Mouse (Mus musculus) gastrocnemius, postnatal 4 days (tissue): ENCODE data around the gene Cyld. TPM values are rescaled to one million over a fixed set of nuclear protein-coding genes. Genes with fewer than 3 reads are reported as not detected.
A peak's percentile ranks its signal among the peaks of the same experiment; 100 is the strongest.
"Not testable (repeated sequence)": the region's sequence is repeated elsewhere in the genome, so short reads cannot be mapped to it uniquely, and the experiment has no call there.

Experiments used
- DNase-seq, 2 experiments: peaks; one replicate each; pipeline ENCODE4 v3.0.0; 2021 to 2022; ENCODE audit warnings: low spot score in 2 of 2, mixed read lengths in 2 of 2
- long read RNA-seq, 2 experiments: library from polyadenylated mRNA; stranded (forward); transcript quantifications; one replicate each; pipeline ENCODE4 v2.0.0; 2021
- total RNA-seq, 2 experiments: library from RNA; stranded (reverse); gene quantifications; 2 replicates each; pipeline ENCODE4 v1.2.3; 2021

Gene Cyld
- 10 to 100 TPM; 15.1 to 20.4 TPM for total RNA-seq
- long read RNA-seq, experiment 1, full-length matches to known transcripts = 8 of 18 reads
- long read RNA-seq, experiment 1, partial matches to known transcripts = 2 of 18 reads
- long read RNA-seq, experiment 1, other reads (novel, unspliced or antisense) = 8 of 18 reads
- long read RNA-seq, experiment 2, full-length matches to known transcripts = 4 of 15 reads
- long read RNA-seq, experiment 2, partial matches to known transcripts = 4 of 15 reads
- long read RNA-seq, experiment 2, other reads (novel, unspliced or antisense) = 7 of 15 reads

GRCm38 (mm10) chr8:88696721-88697641, at the start of gene Cyld:
Gene Cyld (plus strand): TSS chr8:88697028.
- peak; percentile 95 to 98 for DNase-seq

GRCm38 (mm10) chr8:88648322-88648721, 48.5 kb upstream of the Cyld start:
- no peak for DNase-seq

GRCm38 (mm10) chr8:88650016-88650708, 46.7 kb upstream of the Cyld start:
- no peak for DNase-seq

GRCm38 (mm10) chr8:88651122-88651521, 45.7 kb upstream of the Cyld start:
- not testable (repeated sequence) for DNase-seq

- no peak for DNase-seq
These were observed 41.5 kb upstream of the Cyld start for GRCm38 (mm10) chr8:88655334-88655733.

- DNase-seq = no peak
These were observed 37.0 kb upstream of the Cyld start for GRCm38 (mm10) chr8:88659873-88660272.

- DNase-seq = no peak
These were observed 34.4 kb upstream of the Cyld start for GRCm38 (mm10) chr8:88662401-88662821.

GRCm38 (mm10) chr8:88664121-88664520, 32.7 kb upstream of the Cyld start:
- DNase-seq = no peak

- no peak for DNase-seq
These were observed 31.9 kb upstream of the Cyld start for GRCm38 (mm10) chr8:88664947-88665346.

GRCm38 (mm10) chr8:88666435-88666834, 30.4 kb upstream of the Cyld start:
- DNase-seq = no peak

- no peak for DNase-seq
These were observed 28.3 kb upstream of the Cyld start for GRCm38 (mm10) chr8:88668400-88669086.

- DNase-seq = no peak
These were observed 26.0 kb upstream of the Cyld start for GRCm38 (mm10) chr8:88670782-88671181.

- DNase-seq = no peak
These were observed 25.3 kb upstream of the Cyld start for GRCm38 (mm10) chr8:88671575-88671974.

- no peak for DNase-seq
These were observed 23.0 kb upstream of the Cyld start for GRCm38 (mm10) chr8:88673859-88674258.

- DNase-seq = no peak
These were observed 21.3 kb upstream of the Cyld start for GRCm38 (mm10) chr8:88675372-88676165.

GRCm38 (mm10) chr8:88677071-88677470, 19.8 kb upstream of the Cyld start:
- DNase-seq = no peak

GRCm38 (mm10) chr8:88680566-88680965, 16.3 kb upstream of the Cyld start:
- DNase-seq = no peak

- no peak for DNase-seq
These were observed 15.8 kb upstream of the Cyld start for GRCm38 (mm10) chr8:88681046-88681445.

- peak; percentile 16 to 51 for DNase-seq
These were observed 13.1 kb upstream of the Cyld start for GRCm38 (mm10) chr8:88683656-88684289.
